24 mouse cellular contexts compared by ENCODE assay signal in the genomic region with DNA sequence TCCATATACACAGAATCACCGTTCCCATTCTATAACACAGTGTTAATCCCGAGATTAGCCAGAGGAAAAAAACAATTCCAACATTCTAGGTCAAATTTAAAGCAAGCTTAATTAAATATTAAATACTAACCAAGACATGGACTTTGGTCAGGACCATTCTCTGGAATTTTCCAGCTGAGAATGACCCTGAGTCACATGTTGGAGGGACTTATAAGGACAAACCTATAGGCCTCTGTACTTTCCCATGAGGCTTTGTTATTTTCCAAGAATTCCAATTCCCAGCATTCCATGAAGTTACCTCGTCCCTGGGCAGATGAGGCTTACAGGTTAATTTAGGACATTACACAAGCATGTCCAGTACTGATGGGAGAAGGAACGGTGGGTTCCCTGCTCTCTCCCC.
A peak's percentile ranks its signal among the peaks of the same experiment; 100 is the strongest.
DNase-seq lines count a peak whose midpoint lies in the region; ATAC-seq lines count a peak whose summit lies in the region.
"Had no signal": no experiment of that assay in that cellular context is flagged by ENCODE, and none has a peak within 500 bp of the region (broad histone marks: within the 10 kb centered on the region; RNA-seq: fewer than 3 reads in every experiment).

No protein-coding gene starts in this region.

- no peaks in the 10 kb centered on the region for H3K9me3 ChIP-seq in kidney, embryonic 14.5 days (ENCODE audit: control insufficient read depth, low read length)
- no peaks in the 10 kb centered on the region for H3K9me3 ChIP-seq in midbrain, embryonic 11.5 days (ENCODE audit: control insufficient read depth, low read length)
- H3K9me3 ChIP-seq in midbrain, embryonic 13.5 days = no peaks in the 10 kb centered on the region
- H3K9me3 ChIP-seq: forebrain, embryonic 10.5 days; forebrain, embryonic 13.5 days; heart, embryonic 10.5 days; heart, embryonic 13.5 days had no signal

- DNase-seq in heart, adult 11 months = peak; percentile 43
- no peak for DNase-seq in heart, adult 18-20 months
- peak; percentile 22 to 61 for DNase-seq in kidney, adult 8-10 months
- peak; percentile 59 for DNase-seq in midbrain, embryonic 11.5 days (ENCODE audit: low spot score, missing footprints)
- no peak for DNase-seq in frontal cortex, postnatal 14 days (ENCODE audit: low spot score in 2 of 2)
- DNase-seq: adrenal gland, adult 8-10 months; adrenal gland, postnatal 25 days; cerebellum, adult 11-12 months; cerebellum, adult 8-10 months; cerebellum, postnatal 14 days; gastrocnemius, adult 2 months; gastrocnemius, postnatal 14 days; heart, adult 2 months; heart, postnatal 14 days; heart, postnatal 4 days had no signal

- H3K9ac ChIP-seq in kidney, embryonic 14.5 days (ENCODE audit: low read depth, low read length) = no peak overlapping the region
- H3K9ac ChIP-seq in midbrain, embryonic 11.5 days (ENCODE audit: low read length) = no peak overlapping the region
- H3K9ac ChIP-seq in midbrain, embryonic 13.5 days (replicated peaks) = no peak overlapping the region
- H3K9ac ChIP-seq: forebrain, embryonic 13.5 days; heart, embryonic 13.5 days; hindbrain, embryonic 14.5 days had no signal

- H3K27ac ChIP-seq in kidney, embryonic 14.5 days (ENCODE audit: low read depth, low read length) = no peak overlapping the region
- no peak overlapping the region for H3K27ac ChIP-seq in midbrain, embryonic 11.5 days (ENCODE audit: low read depth, low read length)
- H3K27ac ChIP-seq in midbrain, embryonic 13.5 days = no peak overlapping the region
- H3K27ac ChIP-seq: forebrain, embryonic 10.5 days; forebrain, embryonic 13.5 days; gastrocnemius, adult 2 months; heart, adult 2 months; heart, embryonic 10.5 days; heart, embryonic 13.5 days; hindbrain, embryonic 14.5 days had no signal

- H3K4me1 ChIP-seq in kidney, embryonic 14.5 days (ENCODE audit: control insufficient read depth, insufficient read depth, low read length) = no peaks in the 10 kb centered on the region
- H3K4me1 ChIP-seq in midbrain, embryonic 11.5 days (ENCODE audit: control insufficient read depth, insufficient read depth, low read length) = no peaks in the 10 kb centered on the region
- H3K4me1 ChIP-seq in midbrain, embryonic 13.5 days (replicated peaks) = no peaks in the 10 kb centered on the region
- H3K4me1 ChIP-seq: forebrain, embryonic 10.5 days; heart, embryonic 10.5 days; heart, embryonic 13.5 days had no signal

- 83% methylated on average over 4 of the region's 4 CpGs for WGBS in kidney, embryonic 14.5 days
- WGBS in midbrain, embryonic 11.5 days = 84% methylated on average over 4 of the region's 4 CpGs
- 92% methylated on average over 4 of the region's 4 CpGs for WGBS in midbrain, embryonic 13.5 days

- H3K4me2 ChIP-seq in kidney, embryonic 14.5 days (replicated peaks; ENCODE audit: low read depth, low read length) = no peak overlapping the region
- no peak overlapping the region for H3K4me2 ChIP-seq in midbrain, embryonic 11.5 days
- H3K4me2 ChIP-seq in midbrain, embryonic 13.5 days (replicated peaks) = no peak overlapping the region
- H3K4me2 ChIP-seq: forebrain, embryonic 13.5 days; heart, embryonic 13.5 days; hindbrain, embryonic 14.5 days had no signal

- H3K27me3 ChIP-seq in kidney, embryonic 14.5 days (ENCODE audit: control insufficient read depth, insufficient read depth, low read length) = no peaks in the 10 kb centered on the region
- no peaks in the 10 kb centered on the region for H3K27me3 ChIP-seq in midbrain, embryonic 11.5 days (ENCODE audit: control insufficient read depth, insufficient read depth, low read length)
- no peaks in the 10 kb centered on the region for H3K27me3 ChIP-seq in midbrain, embryonic 13.5 days
- H3K27me3 ChIP-seq: forebrain, embryonic 13.5 days; heart, embryonic 13.5 days had no signal

- H3K4me3 ChIP-seq in kidney, embryonic 14.5 days (ENCODE audit: low read length) = no peak overlapping the region
- no peak overlapping the region for H3K4me3 ChIP-seq in midbrain, embryonic 11.5 days (ENCODE audit: low read depth, low read length)
- H3K4me3 ChIP-seq in midbrain, embryonic 13.5 days (replicated peaks) = no peak overlapping the region
- H3K4me3 ChIP-seq: forebrain, embryonic 10.5 days; forebrain, embryonic 13.5 days; gastrocnemius, adult 2 months; heart, adult 2 months; heart, embryonic 10.5 days; heart, embryonic 13.5 days had no signal

- ATAC-seq in kidney, embryonic 14.5 days (ENCODE audit: low FRiP score, low TSS enrichment) = no peak
- ATAC-seq in midbrain, embryonic 11.5 days (ENCODE audit: low FRiP score) = no peak
- no peak for ATAC-seq in midbrain, embryonic 13.5 days
- ATAC-seq: activated CD4-positive, CD25-positive, alpha-beta regulatory T cell, adult 4 months; forebrain, embryonic 13.5 days; forebrain, embryonic 16.5 days had no signal

- H3K36me3 ChIP-seq in kidney, embryonic 14.5 days (ENCODE audit: control insufficient read depth, insufficient read depth, low read length) = no peaks in the 10 kb centered on the region
- H3K36me3 ChIP-seq in midbrain, embryonic 11.5 days (ENCODE audit: control insufficient read depth, insufficient read depth, low read length) = no peaks in the 10 kb centered on the region
- H3K36me3 ChIP-seq in midbrain, embryonic 13.5 days = no peaks in the 10 kb centered on the region
- H3K36me3 ChIP-seq: forebrain, embryonic 10.5 days; heart, embryonic 10.5 days; heart, embryonic 13.5 days had no signal

Comparison
In these comparisons a context has a peak if more than half of its experiments do, and no peak if none do; other contexts are left out.
1. DNase-seq: peak in heart, adult 11 months (single experiment), kidney, adult 8-10 months (2 of 2) and midbrain, embryonic 11.5 days (single experiment); none in heart, adult 18-20 months (0 of 2) and frontal cortex, postnatal 14 days (0 of 2).